Mouse (Mus musculus) MEL (cell line): ENCODE results near the gene Zscan2.
A peak's percentile ranks its signal among the peaks of the same experiment; 100 is the strongest.

Source experiments
- CHD1 ChIP-seq: IDR thresholded peaks from 2 replicates; pipeline ENCODE4 v1.6.1; 2012; ENCODE audit warnings: low read depth, mild to moderate bottlenecking, inconsistent platforms, low read length, improper control_type of control experiment
- CTCF ChIP-seq, 3 experiments: IDR thresholded peaks in 2 of 3; conservative IDR thresholded peaks in 1 of 3; 2 replicates each; pipeline ENCODE4 v1.5.1; 2011 to 2012; ENCODE audit warnings: low read length in 3 of 3, low read depth in 2 of 3, mild to moderate bottlenecking in 2 of 3, improper control_type of control experiment in 1 of 3, inconsistent platforms in 1 of 3, mixed read lengths in 1 of 3, moderate library complexity in 1 of 3; ENCODE audit not compliant: control insufficient read depth in 1 of 3, insufficient read depth in 1 of 3, poor library complexity in 1 of 3, severe bottlenecking in 1 of 3
- EP300 ChIP-seq, 2 experiments: IDR thresholded peaks; 2 replicates each; pipeline ENCODE4 v1.6.1; 2011; ENCODE audit warnings: improper control_type of control experiment in 2 of 2, low read length in 2 of 2, low read depth in 1 of 2, mild to moderate bottlenecking in 1 of 2
- GABPA ChIP-seq: IDR thresholded peaks from 2 replicates; pipeline ENCODE4 v1.6.1; 2012; ENCODE audit warnings: low read depth, mild to moderate bottlenecking, inconsistent platforms, low read length, improper control_type of control experiment, moderate library complexity
- GATA1 ChIP-seq: IDR thresholded peaks from 2 replicates; pipeline ENCODE4 v1.6.1; 2011; ENCODE audit warnings: low read depth, low read length, improper control_type of control experiment
- KAT2A ChIP-seq: conservative IDR thresholded peaks from 2 replicates; pipeline ENCODE4 v1.6.1; 2012; ENCODE audit warnings: low read depth, low read length, improper control_type of control experiment, inconsistent platforms
- MAFK ChIP-seq: IDR thresholded peaks from 2 replicates; pipeline ENCODE4 v1.6.1; 2011; ENCODE audit warnings: low read depth, mild to moderate bottlenecking, low read length, improper control_type of control experiment, borderline replicate concordance
- POLR2A ChIP-seq, 2 experiments: IDR thresholded peaks; 2 replicates each; pipeline ENCODE4 v1.6.1; 2011 to 2012; ENCODE audit warnings: low read length in 2 of 2, mild to moderate bottlenecking in 2 of 2, control low read depth in 1 of 2, improper control_type of control experiment in 1 of 2, low read depth in 1 of 2, moderate library complexity in 1 of 2; ENCODE audit not compliant: control insufficient read depth in 1 of 2, insufficient read depth in 1 of 2, poor library complexity in 1 of 2
- POLR2AphosphoS5 ChIP-seq: IDR thresholded peaks from 2 replicates; pipeline ENCODE4 v1.6.1; 2012; ENCODE audit warnings: low read depth, borderline replicate concordance, mild to moderate bottlenecking, inconsistent platforms, low read length, moderate library complexity, mixed read lengths
- TAL1 ChIP-seq: IDR thresholded peaks from 2 replicates; pipeline ENCODE4 v1.6.1; 2012; ENCODE audit warnings: mild to moderate bottlenecking, inconsistent platforms, low read length, moderate library complexity, mixed read lengths
- USF1 ChIP-seq: IDR thresholded peaks from 2 replicates; pipeline ENCODE4 v1.6.1; 2014; ENCODE audit warnings: low read depth, mild to moderate bottlenecking, inconsistent platforms, low read length, improper control_type of control experiment, moderate library complexity

- TF ChIP-seq KAT2A (peak; percentile 91), POLR2A (IDR thresholded peaks at IDR 0.05; ENCODE audit: control insufficient read depth in 1 of 2, insufficient read depth in 1 of 2, low read depth in 1 of 2, low read length in 2 of 2, poor library complexity in 1 of 2) (peak; percentile 56 to 76; a peak in 2 of 4 replicates), CTCF (IDR thresholded peaks at IDR 0.05 in 2 of 3, conservative IDR thresholded peaks at IDR 0.05 in 1 of 3; ENCODE audit: control insufficient read depth in 1 of 3, insufficient read depth in 1 of 3, low read depth in 2 of 3, low read length in 3 of 3, poor library complexity in 1 of 3, severe bottlenecking in 1 of 3) (peak; percentile 51 to 55 (median 51)), EP300 (IDR thresholded peaks at IDR 0.05; ENCODE audit: low read depth in 1 of 2, low read length in 2 of 2) (no peak), GABPA (no peak), GATA1 (no peak), MAFK (no peak), TAL1 (no peak), CHD1 (no peak), POLR2AphosphoS5 (no peak), USF1 (no peak)
These were observed 22.2 kb downstream of the Zscan2 start for GRCm38 (mm10) chr7:80882830-80883505.
